Mouse (Mus musculus) monocyte, adult 2 months (primary cell): ENCODE data around the gene Mrpl54.

ENCODE experiments used
- DNase-seq, 2 experiments: peaks; one replicate each; pipeline ENCODE4 v3.0.0; 2022; ENCODE audit warnings: low spot score in 2 of 2, low read depth in 1 of 2

Gene Mrpl54

DNA sequence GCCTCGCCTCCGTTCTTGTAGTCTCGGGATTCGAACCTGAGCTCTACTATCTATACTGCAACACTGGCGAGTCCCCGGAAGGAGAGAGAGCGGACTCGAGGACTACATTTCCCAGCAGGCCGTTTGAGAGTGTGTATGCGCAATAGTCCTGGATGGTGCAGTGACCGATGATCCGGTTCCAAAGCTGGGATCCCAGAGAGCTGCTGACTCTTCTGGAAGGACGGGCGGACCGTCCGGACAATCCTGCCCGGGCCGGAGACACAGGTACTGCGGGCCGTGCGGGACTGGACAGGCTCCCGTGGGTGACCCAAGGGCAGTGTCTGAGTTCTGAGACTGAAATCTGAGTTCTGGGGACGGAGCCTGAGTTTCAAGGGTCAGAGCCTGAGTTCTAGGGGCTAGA, 1.3 kb upstream of the Mrpl54 start:
- peak in 1 of 2 experiments; percentile 65 for DNase-seq

GRCm38 (mm10) chr10:81265540-81265939, 1.2 kb downstream of the Mrpl54 start:
- no peak for DNase-seq

DNA sequence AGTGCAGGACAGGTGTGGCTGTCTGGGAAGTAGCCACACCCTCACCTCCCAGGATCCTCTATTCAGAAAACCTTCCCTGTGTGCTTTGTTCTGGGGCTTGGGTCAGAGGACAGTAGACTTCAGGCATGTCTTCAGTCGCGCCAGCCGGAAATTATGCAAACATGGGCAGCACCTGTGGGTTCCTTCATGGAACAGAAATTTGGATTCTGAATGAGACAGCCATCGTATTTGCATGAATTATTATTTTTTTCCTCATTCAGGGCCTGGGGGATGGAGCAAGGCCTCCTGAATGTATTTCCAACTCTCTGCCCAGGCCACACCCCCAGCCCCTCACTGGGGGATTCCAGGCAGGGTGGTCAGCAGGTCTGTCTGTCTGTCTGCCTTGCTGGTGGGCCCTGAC, 5.7 kb downstream of the Mrpl54 start:
- DNase-seq: no peak

GRCm38 (mm10) chr10:81259225-81259884, 7.4 kb downstream of the Mrpl54 start:
- no peak for DNase-seq

- peak in 1 of 2 experiments; percentile 31 for DNase-seq
Observed at GRCm38 (mm10) chr10:81257158-81258039, 9.3 kb downstream of the Mrpl54 start.

DNA sequence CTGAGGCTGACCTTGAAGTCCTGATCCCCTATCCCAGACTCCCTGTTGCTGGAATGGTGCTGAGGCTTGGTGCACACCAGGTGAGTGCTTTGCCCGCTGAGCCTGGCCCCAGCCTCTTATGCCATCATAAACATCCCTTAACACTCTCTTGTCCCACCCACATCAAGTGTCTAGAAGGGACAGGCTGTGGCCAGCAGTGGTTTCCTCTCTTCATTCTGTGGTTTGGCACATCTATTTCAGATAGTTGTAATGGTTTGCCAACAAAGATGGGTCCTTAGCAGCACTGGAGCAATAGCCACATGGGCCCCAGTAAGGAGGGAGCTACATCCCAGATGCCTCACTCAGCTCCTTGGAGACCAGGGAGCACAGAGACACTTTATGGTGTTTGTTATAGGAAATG, 11.8 kb downstream of the Mrpl54 start:
- DNase-seq: no peak

- no peak for DNase-seq
Observed at GRCm38 (mm10) chr10:81252424-81253419, 14.0 kb downstream of the Mrpl54 start, which contains the start of gene Matk. Gene Matk (plus strand): TSS chr10:81252935.

DNA sequence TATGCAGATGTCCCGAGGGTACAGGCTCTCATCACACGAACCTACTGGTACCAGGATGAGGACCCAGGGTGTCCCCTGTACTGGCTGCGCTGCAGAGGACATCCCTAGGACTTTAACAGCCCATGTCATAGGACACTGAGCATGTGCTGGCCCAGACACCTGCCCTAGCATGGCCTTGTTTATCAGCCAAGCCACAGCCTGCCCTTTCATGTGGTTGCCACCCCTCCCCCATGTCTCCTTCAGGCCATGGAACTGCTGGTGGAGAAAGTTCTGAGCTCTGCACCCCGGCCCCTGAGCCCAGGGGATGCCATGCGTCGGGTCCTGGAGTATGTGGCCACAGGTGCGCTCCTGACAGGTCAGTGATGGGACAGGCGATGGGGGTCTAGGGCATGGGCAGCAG, 17.3 kb downstream of the Mrpl54 start:
- no peak for DNase-seq

DNA sequence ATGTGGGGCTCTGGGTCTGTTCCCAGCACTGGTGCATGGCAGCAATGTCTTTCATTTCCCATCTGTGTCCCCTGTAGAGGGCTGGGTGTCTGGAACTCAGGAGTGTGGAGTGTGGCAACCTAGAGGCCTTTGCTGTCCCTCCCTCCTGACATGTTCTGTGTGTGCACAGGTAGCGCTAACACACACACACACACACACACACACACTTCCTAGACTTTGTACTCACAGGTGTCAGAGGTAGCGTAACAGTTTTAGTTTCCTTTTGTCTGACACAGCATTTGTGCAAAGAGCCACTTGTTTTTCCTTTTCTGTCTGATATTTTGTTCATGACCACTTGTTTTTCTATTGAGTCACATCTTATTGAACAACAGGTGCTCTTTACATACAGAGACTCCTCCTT, 18.9 kb downstream of the Mrpl54 start:
- no peak for DNase-seq

- DNase-seq: no peak
Observed at GRCm38 (mm10) chr10:81245166-81245565, 21.6 kb downstream of the Mrpl54 start.

- DNase-seq: peak; percentile 55 to 80
Observed at GRCm38 (mm10) chr10:81244595-81244994, 22.1 kb downstream of the Mrpl54 start.

DNA sequence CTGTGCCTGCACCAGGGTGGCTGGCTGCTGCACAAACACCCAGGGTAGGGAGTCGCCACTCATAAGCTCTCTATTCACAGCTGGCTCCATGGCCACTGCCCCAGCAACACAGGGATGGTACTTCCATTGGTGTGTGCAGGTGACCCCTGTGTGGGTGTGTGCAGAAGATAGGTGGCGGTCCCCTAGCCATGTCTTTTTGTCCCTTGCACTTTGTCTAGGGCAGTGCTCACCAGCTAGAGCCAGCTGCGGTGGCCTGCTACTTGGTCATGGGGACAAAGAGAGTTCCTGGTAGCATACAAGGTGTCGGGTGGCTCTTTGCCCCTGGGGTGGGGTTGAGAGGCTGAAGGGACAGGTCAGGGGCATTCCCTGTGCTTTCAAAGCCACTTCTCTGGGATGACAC, 22.6 kb downstream of the Mrpl54 start:
- DNase-seq: no peak

GRCm38 (mm10) chr10:81242021-81242420, 24.7 kb downstream of the Mrpl54 start:
- DNase-seq: no peak

DNA sequence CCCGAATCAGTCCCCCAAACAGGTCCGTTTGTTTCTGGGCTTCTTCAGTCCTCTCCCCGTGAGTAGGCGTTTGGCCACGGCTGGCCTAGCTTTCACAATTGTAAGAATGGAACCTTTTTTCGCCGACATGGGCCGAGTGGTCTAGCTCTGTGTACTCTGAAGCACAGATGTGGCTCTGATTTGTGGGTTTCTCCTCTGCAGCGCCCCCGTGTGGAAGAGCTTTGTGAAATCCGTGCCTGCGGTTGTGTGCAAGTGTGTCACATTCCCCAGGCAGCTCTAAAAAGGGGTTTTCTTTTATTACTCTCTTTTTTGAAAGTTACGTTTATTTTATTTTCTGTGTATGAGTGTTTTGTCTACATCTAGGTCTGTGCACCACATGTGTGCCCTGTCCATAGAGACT, 25.9 kb downstream of the Mrpl54 start:
- DNase-seq: no peak

- DNase-seq: no peak
Observed at GRCm38 (mm10) chr10:81238618-81239017, 28.1 kb downstream of the Mrpl54 start.

- DNase-seq: no peak
Observed at GRCm38 (mm10) chr10:81236471-81237268, 30.1 kb downstream of the Mrpl54 start.

DNA sequence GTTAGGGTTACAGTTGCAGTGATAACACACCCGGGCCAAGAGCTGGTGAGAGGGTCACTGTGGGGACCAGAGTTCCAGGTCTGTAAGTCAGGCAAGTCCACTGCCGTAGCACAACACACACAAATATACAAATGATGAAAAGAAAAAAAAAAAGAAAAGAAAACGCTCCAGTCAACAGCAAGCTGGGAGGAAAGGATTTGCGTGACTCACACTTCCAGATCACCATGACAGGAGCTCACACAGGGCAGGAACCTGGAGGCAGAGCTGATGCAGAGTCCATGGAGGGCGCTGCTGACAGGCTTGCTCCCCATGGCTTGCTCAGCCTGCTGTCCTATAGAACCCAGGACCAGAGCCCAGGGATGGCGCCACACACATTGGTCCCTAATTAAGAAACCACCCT, 32.5 kb downstream of the Mrpl54 start:
- DNase-seq: no peak

DNA sequence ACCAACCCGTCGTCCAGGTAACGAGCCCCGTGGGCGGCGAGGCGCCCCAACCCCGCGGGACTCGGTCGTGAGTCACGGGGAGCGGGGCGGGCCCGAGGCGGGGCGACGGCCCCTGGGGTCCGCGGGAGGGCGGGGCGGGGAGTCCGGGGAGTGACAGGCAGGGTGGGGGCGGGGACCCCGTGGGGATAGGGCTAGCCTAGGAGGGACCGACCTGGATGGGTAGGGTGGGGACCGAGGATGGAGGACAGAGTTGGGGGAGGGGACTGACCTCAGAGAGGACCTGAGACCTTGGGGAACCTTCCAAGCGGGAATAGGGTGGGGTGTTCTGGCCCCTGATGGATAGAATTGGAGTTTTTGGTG, 33.5 kb downstream of the Mrpl54 start:
- no peak for DNase-seq

GRCm38 (mm10) chr10:81232580-81233225, 34.0 kb downstream of the Mrpl54 start, which contains the start of gene Zfr2:
Gene Zfr2 (plus strand): TSS chr10:81233155.
- peak; percentile 65 to 80 for DNase-seq

- no peak for DNase-seq
Observed at GRCm38 (mm10) chr10:81231436-81231835, 35.3 kb downstream of the Mrpl54 start.
